Mouse (Mus musculus): ENCODE measurements around the gene Gm21028.
"Not testable (repeated sequence)": the region's sequence is repeated elsewhere in the genome, so short reads cannot be mapped to it uniquely, and the experiment has no call there.

Gm21028 gene

DNA sequence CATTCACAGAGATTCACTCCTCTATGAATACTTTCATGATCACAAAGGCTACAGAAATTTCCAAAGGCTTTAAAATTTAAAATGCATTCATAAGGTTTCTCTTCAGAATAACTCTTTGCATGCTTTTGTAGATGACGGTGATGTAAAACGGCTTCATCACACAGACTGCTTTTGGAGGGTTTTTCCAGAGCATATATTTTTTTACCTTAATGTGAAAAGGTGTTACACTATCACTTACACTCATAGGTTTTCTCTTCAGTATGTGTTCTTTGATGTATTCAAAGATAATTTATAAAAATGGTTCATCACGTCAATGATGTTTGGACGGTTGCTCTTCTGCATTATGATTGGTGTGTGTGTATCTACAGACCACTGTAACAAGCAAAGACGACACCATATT lies at the start of gene Gm21028:
TSS of gene Gm21028 (minus strand) at position 101 of the 400 bp plus-strand sequence.
- CTCF ChIA-PET, result no interaction called here

- CTCF ChIA-PET, result not testable (repeated sequence)
Observed at GRCm38 (mm10) chr7:42595666-42596065, 17.3 kb upstream of the Gm21028 start.

DNA sequence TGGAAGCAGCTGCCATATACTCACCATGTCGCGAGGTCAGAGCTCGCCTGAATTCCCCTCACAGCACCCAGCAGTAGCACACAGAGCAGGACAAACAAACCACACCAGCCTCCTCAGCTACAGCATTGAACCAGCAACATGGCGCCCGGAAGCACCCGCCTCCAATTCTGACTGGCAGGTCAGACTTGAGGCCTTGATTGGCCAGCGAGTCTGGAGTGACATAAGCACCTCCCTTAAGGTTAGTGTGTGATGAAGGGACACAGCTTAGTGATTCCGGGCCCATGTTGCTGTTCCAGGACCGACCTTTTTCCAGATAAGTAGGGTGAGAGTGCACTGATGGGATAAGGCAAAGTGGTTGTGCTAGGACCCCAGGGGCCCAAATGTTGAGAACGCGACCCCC lies 14.0 kb upstream of the Gm21028 start, which contains the start of gene Zfp977:
TSS of gene Zfp977 (minus strand) at position 135 of the 400 bp plus-strand sequence.
- CTCF ChIA-PET, result not testable (repeated sequence)

GRCm38 (mm10) chr7:42591311-42591710 lies 12.9 kb upstream of the Gm21028 start:
- CTCF ChIA-PET, result not testable (repeated sequence)

DNA sequence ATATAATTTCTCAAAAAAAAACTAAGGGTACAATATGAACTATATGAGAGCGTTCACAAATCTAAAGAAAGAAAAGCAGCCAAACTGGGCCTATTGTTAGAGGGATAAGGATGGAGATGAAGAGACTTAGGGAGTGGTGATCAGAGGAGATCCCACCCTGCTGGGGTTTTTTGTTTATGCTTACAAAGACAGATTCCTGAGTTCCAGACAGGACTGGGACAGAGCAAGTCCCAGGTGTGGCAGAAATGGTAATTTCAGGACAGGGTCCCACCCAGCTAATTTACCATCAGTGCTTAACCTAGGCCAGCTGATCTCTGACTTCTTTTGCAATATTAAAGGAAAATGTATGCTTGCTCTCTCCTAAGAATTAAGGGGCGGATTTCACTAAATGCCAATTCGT lies 26.6 kb downstream of the Gm21028 start:
- CTCF ChIA-PET, result no interaction called here
